Mouse (Mus musculus) ES-E14 (cell line): ENCODE measurements around the gene Trmo.

Source experiments
- CHD2 ChIP-seq: IDR thresholded peaks from 2 replicates; pipeline ENCODE4 v1.6.1; 2014; ENCODE audit warnings: mild to moderate bottlenecking, low read depth, low read length, inconsistent platforms
- ZNF384 ChIP-seq: IDR thresholded peaks from 2 replicates; pipeline ENCODE4 v1.6.1; 2012; ENCODE audit warnings: low read depth, low read length, inconsistent platforms

- TF ChIP-seq ZNF384 (no peak), CHD2 (no peak)
Measured at GRCm38 (mm10) chr4:46406966-46407703, 17.9 kb upstream of the Trmo start.
